Mouse (Mus musculus) forebrain, embryonic 15.5 days (tissue): ENCODE results near the gene Atp8a2. TPM values are rescaled to one million over a fixed set of nuclear protein-coding genes. Genes with fewer than 3 reads are reported as not detected.

Experiments used
- ATAC-seq: fragments of 200-750 bp; cut with Nextera tagmentation; replicated peaks from 2 replicates; pipeline ENCODE4 v1.8.0; 2017; ENCODE audit warnings: mild to moderate bottlenecking, moderate TSS enrichment, moderate library complexity
- H3K27ac ChIP-seq: fragments of 300-500 bp; sonication (generic); replicated peaks from 2 replicates; pipeline ENCODE4 v1.5.1; 2015; ENCODE audit warnings: mild to moderate bottlenecking, inconsistent platforms
- H3K27me3 ChIP-seq: fragments of 300-500 bp; sonication (generic); 2 replicates; pipeline ENCODE4 v1.6.1; 2015; ENCODE audit warnings: inconsistent platforms
- H3K36me3 ChIP-seq: fragments of 300-500 bp; sonication (generic); 2 replicates; pipeline ENCODE4 v1.6.1; 2015; ENCODE audit warnings: mild to moderate bottlenecking, inconsistent platforms
- H3K4me1 ChIP-seq: fragments of 300-500 bp; sonication (generic); 2 replicates; pipeline ENCODE4 v1.6.1; 2015; ENCODE audit warnings: inconsistent platforms
- H3K4me2 ChIP-seq: fragments of 300-500 bp; sonication (generic); replicated peaks from 2 replicates; pipeline ENCODE4 v1.6.1; 2015; ENCODE audit warnings: mild to moderate bottlenecking, inconsistent platforms
- H3K4me3 ChIP-seq: fragments of 300-500 bp; sonication (generic); 2 replicates; pipeline ENCODE4 v1.5.1; 2015; ENCODE audit warnings: mild to moderate bottlenecking, inconsistent platforms
- H3K9ac ChIP-seq: fragments of 300-500 bp; sonication (generic); replicated peaks from 2 replicates; pipeline ENCODE4 v1.6.1; 2015; ENCODE audit warnings: mild to moderate bottlenecking, inconsistent platforms
- H3K9me3 ChIP-seq: fragments of 300-500 bp; sonication (generic); 2 replicates; pipeline ENCODE4 v1.6.1; 2016; ENCODE audit warnings: inconsistent platforms
- WGBS: fragments of 180-500 bp; shearing (Covaris S2); methylation state at CpG from one replicate; pipeline ENCODE4 v1.1.7; 2015; ENCODE audit warnings: mixed read lengths; 5-methylcytosine and 5-hydroxymethylcytosine counted together
- microRNA counts: library from miRNA; unstranded; fragments of <30 nt; microRNA quantifications from one replicate; lab custom pipeline; 2016
- microRNA-seq: library from miRNA; unstranded; fragments of <30 nt; microRNA quantifications from one replicate; pipeline ENCODE4, GENCODE M21; 2016
- polyA plus RNA-seq: library from polyadenylated mRNA; unstranded; fragments of >200 nt; fragmentation: Nextera tagmentation; extraction: Ambion mirVana; gene quantifications from 2 replicates; pipeline ENCODE4 v1.2.1, GENCODE M21; 2015

Atp8a2 gene
- polyA plus RNA-seq, 1 experiment from 2014 or later, result 31.7 TPM

- 76% methylated on average over 1 of the region's 1 CpGs for WGBS
- ATAC-seq, result no peak
- H3K4me2 ChIP-seq, result no peak overlapping the region
These were observed 606.4 kb downstream of the Atp8a2 start for GRCm38 (mm10) chr14:59590614-59591013.

More at GRCm38 (mm10) chr14:59590614-59591013, 606.4 kb downstream of the Atp8a2 start:
- H3K36me3 ChIP-seq, result peaks cover 49% of the 10 kb centered on the region
- H3K4me1 ChIP-seq, result no peaks in the 10 kb centered on the region
- H3K9me3 ChIP-seq, result no peaks in the 10 kb centered on the region
- H3K9ac ChIP-seq, result no peak overlapping the region
- no peaks in the 10 kb centered on the region for H3K27me3 ChIP-seq
- no peak overlapping the region for H3K27ac ChIP-seq
- H3K4me3 ChIP-seq, result no peak overlapping the region

MicroRNA genes within 50 kb of the gene (microRNA counts, 519-probe panel; counts per million panel counts)
- microRNA mmu-miR-719 (lab: Ali Mortazavi, UCI), result not detected

Small RNA genes lying within 50 kb of the gene (microRNA-seq; reads per million reads assigned to microRNA genes)
- gene Mir719, result not detected

Other genes starting within 250 kb of the Atp8a2 start
- 0.09 and 0.11 TPM in 2 replicates for gene Nupl1, start 54.3 kb upstream of the Atp8a2 start, polyA plus RNA-seq
- 53.7 and 56.6 TPM in 2 replicates for gene Gm49336, start 54.3 kb upstream of the Atp8a2 start, polyA plus RNA-seq
- gene Mtmr6, start 68.0 kb upstream of the Atp8a2 start, polyA plus RNA-seq, result 67.3 and 72.1 TPM in 2 replicates
- gene Amer2, start 176.1 kb upstream of the Atp8a2 start, polyA plus RNA-seq, result 51.1 and 54.6 TPM in 2 replicates